Mouse (Mus musculus) bone marrow, adult 2 months (tissue): ENCODE results near the gene Arhgef7.

Experiments
- CTCF ChIP-seq: fragments of 200-500 bp; IDR thresholded peaks from 2 replicates; pipeline ENCODE4 v1.5.1; 2011; ENCODE audit warnings: low read length, control low read depth; ENCODE audit not compliant: control insufficient read depth, insufficient read depth
- POLR2A ChIP-seq: fragments of 200-500 bp; IDR thresholded peaks from 2 replicates; pipeline ENCODE4 v1.6.1; 2011; ENCODE audit warnings: low read depth, mild to moderate bottlenecking, control low read depth, low read length, borderline replicate concordance; ENCODE audit not compliant: control insufficient read depth

- TF ChIP-seq POLR2A, result no peak
- no peak for TF ChIP-seq CTCF
These were observed 39.8 kb downstream of the Arhgef7 start for GRCm38 (mm10) chr8:11767213-11767840.
